Mouse (Mus musculus) ZHBTc4 (cell line): Measurements from ENCODE around the gene Timm13.
A peak's percentile ranks its signal among the peaks of the same experiment; 100 is the strongest.

Experiments used
- DNase-seq: peaks from one replicate; pipeline ENCODE4 v3.0.0-alpha.2; 2011; ENCODE audit warnings: low read depth, low spot score

Gene Timm13

GRCm38 (mm10) chr10:80862305-80862704 is 38.5 kb downstream of the Timm13 start:
- DNase-seq, result no peak

- no peak for DNase-seq
Observed at GRCm38 (mm10) chr10:80858350-80858935, 42.3 kb downstream of the Timm13 start.

GRCm38 (mm10) chr10:80857848-80858247 is 42.9 kb downstream of the Timm13 start:
- no peak for DNase-seq

GRCm38 (mm10) chr10:80857386-80857785 is 43.4 kb downstream of the Timm13 start:
- peak; percentile 75 for DNase-seq

GRCm38 (mm10) chr10:80856908-80857307 is 43.9 kb downstream of the Timm13 start:
- no peak for DNase-seq

- DNase-seq, result peak; percentile 44
Observed at GRCm38 (mm10) chr10:80856267-80856666, 44.5 kb downstream of the Timm13 start.

GRCm38 (mm10) chr10:80855749-80856073 is 45.1 kb downstream of the Timm13 start:
- peak; percentile 23 for DNase-seq

- DNase-seq, result peak; percentile 97
Observed at GRCm38 (mm10) chr10:80854913-80855748, 45.6 kb downstream of the Timm13 start, which contains the start of the genes Lsm7 and Sppl2b. TSS of gene Lsm7 (minus strand) at chr10:80855209. TSS of gene Sppl2b (plus strand) at chr10:80855275.
